Mouse (Mus musculus): Measurements from ENCODE around the gene Trim14. TPM values are rescaled to one million over a fixed set of nuclear protein-coding genes. Genes with fewer than 3 reads are reported as not detected.

The Trim14 gene
- polyA plus RNA-seq, 2 experiments = 2.5 to 3.3 TPM

DNA sequence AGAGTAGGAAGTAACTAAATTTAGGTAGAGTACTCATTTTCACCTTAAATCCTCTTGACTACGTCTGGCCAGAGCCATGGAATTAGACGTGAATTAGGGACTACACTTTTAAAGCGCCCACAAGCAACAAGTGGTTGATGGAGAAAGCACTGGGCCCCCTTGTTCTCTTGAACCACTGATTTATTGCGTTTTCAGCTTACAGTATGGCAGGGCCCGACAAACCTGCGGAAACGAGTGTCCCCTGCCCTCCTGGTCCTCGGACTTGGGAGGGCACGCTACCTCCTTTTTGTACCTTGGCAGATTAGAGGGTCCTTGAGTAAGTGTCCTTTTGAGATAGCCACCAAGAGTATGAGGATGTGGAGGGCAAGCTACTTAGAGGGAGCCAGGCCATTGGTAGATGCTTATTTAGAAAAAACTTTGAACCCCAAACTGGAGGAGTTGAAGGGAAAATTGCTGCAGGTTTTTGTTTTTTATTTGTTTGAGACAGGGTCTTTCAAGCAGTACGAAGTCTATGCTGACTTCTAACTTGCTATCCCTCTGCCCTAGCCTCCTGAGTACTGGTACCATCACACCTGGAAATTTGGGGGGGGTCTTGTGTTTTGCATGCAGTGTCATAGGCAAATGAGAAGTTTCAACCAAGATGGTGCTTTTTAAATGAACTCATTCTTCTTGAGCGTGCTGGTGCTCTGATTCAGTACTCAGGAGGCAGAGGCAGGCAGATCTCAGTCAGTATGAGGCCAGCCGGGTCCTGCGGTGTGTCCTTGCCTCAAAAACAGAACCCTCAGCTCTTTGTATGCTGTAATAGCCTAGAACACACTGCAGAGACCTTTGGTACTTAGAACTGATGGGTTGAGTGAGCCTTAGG lies 82.9 kb downstream of the Trim14 start:
- ATAC-seq (ENCODE audit: low FRiP score, low read depth) (no peak), DNase-seq (ENCODE audit: low spot score) (no peak)
- H3K9ac ChIP-seq (ENCODE audit: low read depth, low read length, severe bottlenecking) = peak overlapping the region; percentile 99
- no peaks in the 10 kb centered on the region for H3K27me3 ChIP-seq (ENCODE audit: control insufficient read depth, insufficient read depth, low read length)
- peaks cover 17% of the 10 kb centered on the region for H3K4me1 ChIP-seq (ENCODE audit: control insufficient read depth, insufficient read depth, low read length)
- H3K9me3 ChIP-seq (ENCODE audit: control insufficient read depth, low read length) = no peaks in the 10 kb centered on the region
- peak overlapping the region; percentile 89 for H3K4me3 ChIP-seq (replicated peaks; ENCODE audit: low read length)
- H3K27ac ChIP-seq (replicated peaks; ENCODE audit: low read depth, low read length) = peak overlapping the region; percentile 100
- WGBS = 30% methylated on average over 13 of the region's 13 CpGs
- H3K4me2 ChIP-seq (replicated peaks; ENCODE audit: low read depth, low read length, severe bottlenecking) = peak overlapping the region; percentile 77
- TF ChIP-seq POLR2A (IDR thresholded peaks at IDR 0.05; ENCODE audit: borderline replicate concordance, extremely low read depth, insufficient read depth, insufficient read length) = no peak
- no peaks in the 10 kb centered on the region; the same call in 1 of the 2 replicates for H3K36me3 ChIP-seq (ENCODE audit: control insufficient read depth, insufficient read depth, low read length)

DNA sequence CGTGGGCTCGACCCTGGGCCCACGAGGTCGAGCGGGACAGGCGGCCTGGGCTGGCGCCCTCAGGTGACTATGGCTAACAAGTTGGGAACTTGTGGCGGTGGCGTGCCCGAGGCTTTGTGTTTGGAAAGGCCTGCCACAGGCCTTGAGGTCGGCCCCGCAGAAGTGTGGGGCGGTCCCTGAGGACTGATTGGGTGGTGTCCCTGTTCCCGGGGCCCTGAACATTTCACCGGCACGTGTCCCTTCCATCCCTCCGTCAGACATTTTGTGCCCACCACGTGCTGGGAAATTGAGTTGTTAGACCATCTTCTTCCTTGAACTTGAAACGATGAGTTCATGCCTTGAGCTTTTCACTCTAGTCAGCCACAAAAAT lies 83.5 kb downstream of the Trim14 start:
- H3K4me2 ChIP-seq (replicated peaks; ENCODE audit: low read depth, low read length, severe bottlenecking) = peak overlapping the region; percentile 77
- 2% methylated on average over 19 of the region's 19 CpGs for WGBS
- H3K4me3 ChIP-seq (replicated peaks; ENCODE audit: low read length) = peak overlapping the region; percentile 89
- H3K4me1 ChIP-seq (ENCODE audit: control insufficient read depth, insufficient read depth, low read length) = peaks cover 17% of the 10 kb centered on the region
- TF ChIP-seq POLR2A (IDR thresholded peaks at IDR 0.05; ENCODE audit: borderline replicate concordance, extremely low read depth, insufficient read depth, insufficient read length) = no peak
- ATAC-seq (ENCODE audit: low FRiP score, low read depth) (no peak), DNase-seq (ENCODE audit: low spot score) (peak; percentile 63)
- H3K27ac ChIP-seq (replicated peaks; ENCODE audit: low read depth, low read length) = peak overlapping the region; percentile 100
- no peaks in the 10 kb centered on the region for H3K27me3 ChIP-seq (ENCODE audit: control insufficient read depth, insufficient read depth, low read length)
- H3K9me3 ChIP-seq (ENCODE audit: control insufficient read depth, low read length) = no peaks in the 10 kb centered on the region
- peak overlapping the region; percentile 99 for H3K9ac ChIP-seq (ENCODE audit: low read depth, low read length, severe bottlenecking)
- no peaks in the 10 kb centered on the region; the same call in 1 of the 2 replicates for H3K36me3 ChIP-seq (ENCODE audit: control insufficient read depth, insufficient read depth, low read length)

DNA sequence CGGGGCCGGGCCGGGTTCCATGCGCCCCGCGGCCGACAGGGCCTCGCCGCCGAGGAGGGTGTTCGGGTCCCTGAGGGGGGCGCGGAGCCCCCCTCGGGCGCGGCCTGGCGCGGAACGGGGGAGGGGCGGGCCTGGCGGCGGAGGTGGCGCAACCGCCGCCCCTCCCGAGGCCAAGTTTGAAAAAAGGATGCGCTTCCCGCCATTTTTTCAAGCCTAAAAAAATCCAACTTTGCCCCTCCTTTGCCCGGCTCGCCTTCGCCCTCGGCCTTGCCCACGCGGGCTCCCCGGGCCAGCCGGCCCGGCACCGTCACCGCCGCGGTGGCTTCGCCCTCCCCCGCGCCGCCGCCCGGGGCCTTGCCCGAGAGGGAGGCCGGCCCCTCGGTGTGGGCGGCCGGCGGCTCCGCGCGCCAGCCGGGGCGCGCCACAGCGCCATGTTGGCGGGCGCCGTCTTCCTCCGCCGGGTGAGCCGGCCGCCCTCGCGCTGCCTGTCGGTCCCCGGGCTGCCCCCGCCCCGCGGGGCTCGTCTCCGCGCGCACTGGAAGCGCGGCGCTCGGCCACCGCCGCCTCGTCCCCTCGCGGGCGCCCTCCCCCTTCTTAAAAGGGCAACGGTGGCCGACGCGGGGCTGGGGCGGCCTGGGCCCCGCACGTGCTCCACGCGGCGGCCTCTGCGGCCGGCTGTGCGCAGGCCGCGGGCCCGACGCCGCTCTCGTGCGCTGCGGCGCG lies 84.0 kb downstream of the Trim14 start:
- 1% methylated on average over 37 of the region's 111 CpGs for WGBS
- peak overlapping the region; percentile 99 for H3K9ac ChIP-seq (ENCODE audit: low read depth, low read length, severe bottlenecking)
- no peak for TF ChIP-seq POLR2A (IDR thresholded peaks at IDR 0.05; ENCODE audit: borderline replicate concordance, extremely low read depth, insufficient read depth, insufficient read length)

DNA sequence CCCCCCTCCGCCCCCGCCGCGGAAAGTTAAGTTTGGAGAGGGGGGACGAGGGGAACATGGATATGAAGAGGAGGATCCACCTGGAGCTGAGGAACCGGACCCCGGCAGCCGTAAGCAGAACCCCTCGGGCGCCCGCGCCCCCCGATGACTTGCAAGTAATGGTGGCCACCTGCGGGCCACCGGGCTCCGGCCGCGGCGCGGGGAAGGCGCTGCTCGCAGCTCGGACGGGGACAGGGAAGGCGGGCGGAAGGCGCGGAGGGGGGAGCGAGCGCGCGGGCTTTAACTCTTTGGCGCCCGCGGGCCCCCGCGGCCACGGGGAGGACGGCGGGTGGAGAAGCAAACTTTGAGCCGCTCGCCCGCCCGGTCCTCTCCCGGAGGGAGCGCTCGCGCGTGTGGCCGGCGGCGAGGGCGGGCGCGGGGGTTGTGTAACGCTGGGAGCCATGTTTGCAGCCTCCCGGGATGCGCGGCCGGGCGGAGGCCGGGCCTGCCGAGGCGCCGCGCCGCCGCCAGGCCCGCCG lies 84.6 kb downstream of the Trim14 start:
- WGBS = 1% methylated on average over 22 of the region's 70 CpGs
- H3K9me3 ChIP-seq (ENCODE audit: control insufficient read depth, low read length) = no peaks in the 10 kb centered on the region
- H3K4me2 ChIP-seq (replicated peaks; ENCODE audit: low read depth, low read length, severe bottlenecking) = peak overlapping the region; percentile 77; the same call in 1 of the 2 replicates
- peak overlapping the region; percentile 89 for H3K4me3 ChIP-seq (replicated peaks; ENCODE audit: low read length)
- peak overlapping the region; percentile 100 for H3K27ac ChIP-seq (replicated peaks; ENCODE audit: low read depth, low read length)
- no peaks in the 10 kb centered on the region for H3K36me3 ChIP-seq (ENCODE audit: control insufficient read depth, insufficient read depth, low read length)
- TF ChIP-seq POLR2A (IDR thresholded peaks at IDR 0.05; ENCODE audit: borderline replicate concordance, extremely low read depth, insufficient read depth, insufficient read length) = no peak
- no peaks in the 10 kb centered on the region for H3K27me3 ChIP-seq (ENCODE audit: control insufficient read depth, insufficient read depth, low read length)
- ATAC-seq (ENCODE audit: low FRiP score, low read depth) (peak; percentile 51), DNase-seq (ENCODE audit: low spot score) (peak; percentile 49)
- H3K4me1 ChIP-seq (ENCODE audit: control insufficient read depth, insufficient read depth, low read length) = peaks cover 17% of the 10 kb centered on the region
- peak overlapping the region; percentile 99 for H3K9ac ChIP-seq (ENCODE audit: low read depth, low read length, severe bottlenecking)

More for the DNA sequence above, 84.0 kb downstream of the Trim14 start:
- H3K4me3 ChIP-seq (replicated peaks; ENCODE audit: low read length) = peak overlapping the region; percentile 89
- H3K9me3 ChIP-seq (ENCODE audit: control insufficient read depth, low read length) = no peaks in the 10 kb centered on the region
- peak overlapping the region; percentile 77 for H3K4me2 ChIP-seq (replicated peaks; ENCODE audit: low read depth, low read length, severe bottlenecking)
- peaks cover 17% of the 10 kb centered on the region for H3K4me1 ChIP-seq (ENCODE audit: control insufficient read depth, insufficient read depth, low read length)
- ATAC-seq (ENCODE audit: low FRiP score, low read depth) (peak; percentile 10), DNase-seq (ENCODE audit: low spot score) (peak; percentile 61)
- peak overlapping the region; percentile 100 for H3K27ac ChIP-seq (replicated peaks; ENCODE audit: low read depth, low read length)
- no peaks in the 10 kb centered on the region; the same call in 1 of the 2 replicates for H3K36me3 ChIP-seq (ENCODE audit: control insufficient read depth, insufficient read depth, low read length)
- no peaks in the 10 kb centered on the region for H3K27me3 ChIP-seq (ENCODE audit: control insufficient read depth, insufficient read depth, low read length)

DNA sequence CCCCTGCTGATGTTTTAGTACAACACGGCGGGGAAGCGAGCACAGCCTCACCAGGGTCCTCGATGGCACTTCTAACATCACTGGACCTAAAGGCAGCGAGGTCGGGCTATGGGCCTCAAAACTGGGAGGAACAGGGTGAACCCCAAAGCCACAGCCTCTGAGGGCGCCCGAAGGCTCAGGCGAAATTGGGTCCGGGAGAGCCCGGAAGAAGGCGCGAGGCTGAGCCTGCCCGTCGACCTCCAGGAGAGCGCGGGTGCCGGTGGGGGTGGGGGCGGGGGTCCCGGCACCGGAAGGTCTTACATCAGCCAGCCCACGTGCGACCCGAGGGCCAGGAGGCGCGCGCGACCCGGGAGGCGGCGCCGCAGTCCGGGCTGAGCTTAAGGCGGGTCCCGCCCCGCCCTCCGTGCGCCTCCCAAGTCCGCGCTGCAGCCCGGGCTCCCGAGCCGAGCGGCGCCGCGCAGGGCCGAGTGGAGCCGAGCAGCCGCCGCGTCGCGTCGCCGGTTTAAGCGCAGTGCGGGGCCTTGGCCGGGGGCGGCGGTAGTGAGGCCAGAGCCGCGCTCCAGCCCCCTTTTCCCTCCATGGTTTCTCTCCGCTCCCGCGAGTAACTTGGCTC lies 85.3 kb downstream of the Trim14 start, which contains the start of gene Anp32b:
TSS of gene Anp32b (plus strand) at position 384 of the 613 bp plus-strand sequence.
- Histone ChIP-seq H3K36me3 (ENCODE audit: control insufficient read depth, insufficient read depth, low read length) (no peaks in the 10 kb centered on the region), H3K9me3 (ENCODE audit: control insufficient read depth, low read length) (no peaks in the 10 kb centered on the region), H3K4me1 (ENCODE audit: control insufficient read depth, insufficient read depth, low read length) (peaks cover 17% of the 10 kb centered on the region), H3K27ac (replicated peaks; ENCODE audit: low read depth, low read length) (peak within 1 kb of the TSS; percentile 100), H3K4me3 (replicated peaks; ENCODE audit: low read length) (peak within 1 kb of the TSS; percentile 89), H3K4me2 (replicated peaks; ENCODE audit: low read depth, low read length, severe bottlenecking) (peak within 1 kb of the TSS; percentile 77), H3K9ac (ENCODE audit: low read depth, low read length, severe bottlenecking) (peak within 1 kb of the TSS; percentile 99), H3K27me3 (ENCODE audit: control insufficient read depth, insufficient read depth, low read length) (no peaks in the 10 kb centered on the region)
- ATAC-seq (ENCODE audit: low FRiP score, low read depth) (peak; percentile 94), DNase-seq (ENCODE audit: low spot score) (peak; percentile 94)
- TF ChIP-seq POLR2A (IDR thresholded peaks at IDR 0.05; ENCODE audit: borderline replicate concordance, extremely low read depth, insufficient read depth, insufficient read length) = peak; percentile 29; the same call in 1 of the 2 replicates
- 0% methylated on average over 19 of the region's 66 CpGs for WGBS
